Mouse (Mus musculus) kidney, adult 11 months (tissue): Measurements from ENCODE around the gene Srd5a2.

Experiments
- DNase-seq: peaks from one replicate; pipeline ENCODE4 v3.0.0; 2022

Srd5a2 gene

DNA sequence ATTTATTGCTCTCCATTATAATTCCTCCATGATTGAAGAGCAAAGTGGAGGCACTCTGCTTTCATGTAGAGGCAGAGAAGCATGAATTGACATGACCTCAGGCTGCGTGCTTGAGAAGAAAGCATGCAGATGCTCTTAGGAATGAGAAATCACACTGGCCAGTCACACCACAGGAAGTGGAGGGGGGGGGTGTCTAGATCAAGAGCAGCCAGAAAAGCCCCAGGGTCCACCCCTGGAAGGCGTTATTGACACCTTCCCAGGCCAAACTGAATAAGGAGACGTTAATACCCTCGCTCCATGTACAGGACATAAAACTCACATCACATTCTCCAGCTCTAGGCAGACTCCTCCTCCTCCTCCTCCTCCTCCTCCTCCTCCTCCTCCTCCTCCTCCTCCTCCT lies 63.2 kb downstream of the Srd5a2 start:
- no peak for DNase-seq

DNA sequence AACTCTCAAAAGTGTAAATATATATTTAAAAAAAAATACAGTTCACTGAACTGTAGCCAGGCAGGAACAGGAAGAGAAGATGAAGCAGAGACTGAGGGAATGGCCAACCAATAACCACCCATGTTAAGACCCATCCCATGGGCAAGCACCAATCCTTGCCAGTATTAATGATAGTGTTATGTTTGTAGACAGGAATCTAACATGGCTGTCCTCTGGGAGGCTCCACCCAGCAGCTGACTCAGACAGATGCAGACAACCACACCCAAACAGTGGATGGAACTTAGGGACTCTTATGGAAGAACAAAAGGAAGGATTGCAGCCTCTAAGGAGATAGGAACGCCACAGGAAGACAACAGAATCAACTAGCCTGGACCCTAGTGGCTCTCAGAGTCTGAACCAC lies 64.8 kb downstream of the Srd5a2 start:
- no peak for DNase-seq

DNA sequence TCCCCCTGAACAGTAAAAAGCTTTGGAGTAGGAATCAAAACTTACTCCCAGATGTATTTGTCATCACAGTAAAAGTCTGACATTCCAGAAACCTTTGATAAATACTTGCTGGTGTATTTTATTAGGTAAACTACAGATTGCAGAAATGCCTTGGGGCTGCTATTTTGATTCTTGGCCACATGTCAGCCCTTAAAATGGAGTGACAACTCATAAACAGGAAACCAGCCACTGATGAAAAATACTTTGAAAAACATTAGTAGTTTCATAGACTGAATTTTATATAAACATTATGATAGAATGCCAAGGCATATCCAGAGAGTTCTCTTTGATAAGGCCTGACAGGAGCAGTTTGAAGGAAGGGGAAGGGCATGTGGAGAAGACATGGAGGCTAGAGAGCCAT lies 71.7 kb downstream of the Srd5a2 start:
- no peak for DNase-seq

- no peak for DNase-seq
Measured at GRCm38 (mm10) chr17:73972648-73973047, 75.1 kb downstream of the Srd5a2 start.

GRCm38 (mm10) chr17:73971291-73971690 lies 76.4 kb downstream of the Srd5a2 start:
- no peak for DNase-seq

GRCm38 (mm10) chr17:73970361-73971027 lies 77.2 kb downstream of the Srd5a2 start:
- DNase-seq = peak; percentile 66
